Mouse (Mus musculus): ENCODE data around the gene Fstl4.

- TF ChIP-seq CTCF (IDR thresholded peaks at IDR 0.05; ENCODE audit: extremely low read depth, insufficient read depth, insufficient read length, insufficient replicate concordance) (no peak), POLR2A (IDR thresholded peaks at IDR 0.05; ENCODE audit: low read depth, low read length) (no peak)
These were observed 14.4 kb upstream of the Fstl4 start for GRCm38 (mm10) chr11:52749988-52750387.

Data from spleen, adult 2 months (tissue).